Mouse (Mus musculus) limb, embryonic 12.5 days (tissue): ENCODE data around the gene Ints14. TPM values are rescaled to one million over a fixed set of nuclear protein-coding genes. Genes with fewer than 3 reads are reported as not detected.
"Not testable (repeated sequence)": the region's sequence is repeated elsewhere in the genome, so short reads cannot be mapped to it uniquely, and the experiment has no call there.

Source experiments
- ATAC-seq: fragments of 200-750 bp; cut with Nextera tagmentation; 2 replicates; pipeline ENCODE4 v1.8.0; 2017; ENCODE audit warnings: low read depth, moderate TSS enrichment; ENCODE audit not compliant: insufficient number of reproducible peaks, insufficient read depth, low FRiP score, low TSS enrichment
- H3K27ac ChIP-seq: fragments of 300-500 bp; sonication (generic); 2 replicates; pipeline ENCODE4 v1.5.1; 2016; ENCODE audit warnings: mild to moderate bottlenecking, moderate library complexity
- H3K27me3 ChIP-seq: fragments of 300-500 bp; sonication (generic); 2 replicates; pipeline ENCODE4 v1.6.1; 2016; ENCODE audit warnings: mild to moderate bottlenecking, moderate library complexity
- H3K36me3 ChIP-seq: fragments of 300-500 bp; sonication (generic); 2 replicates; pipeline ENCODE4 v1.6.1; 2016; ENCODE audit warnings: mild to moderate bottlenecking, moderate library complexity
- H3K4me1 ChIP-seq: fragments of 300-500 bp; sonication (generic); replicated peaks from 2 replicates; pipeline ENCODE4 v1.6.1; 2016
- H3K4me2 ChIP-seq: fragments of 300-500 bp; sonication (generic); 2 replicates; pipeline ENCODE4 v1.6.1; 2016; ENCODE audit warnings: mild to moderate bottlenecking, moderate library complexity
- H3K4me3 ChIP-seq: fragments of 300-500 bp; sonication (generic); replicated peaks from 2 replicates; pipeline ENCODE4 v1.5.1; 2016; ENCODE audit warnings: mild to moderate bottlenecking
- H3K9ac ChIP-seq: fragments of 300-500 bp; sonication (generic); replicated peaks from 2 replicates; pipeline ENCODE4 v1.6.1; 2016; ENCODE audit warnings: mild to moderate bottlenecking, moderate library complexity
- H3K9me3 ChIP-seq: fragments of 300-500 bp; sonication (generic); 2 replicates; pipeline ENCODE4 v1.6.1; 2016; ENCODE audit warnings: mild to moderate bottlenecking, moderate library complexity
- WGBS: fragments of 180-500 bp; shearing (Covaris S2); methylation state at CpG from one replicate; pipeline ENCODE4 v1.1.7; 2016; 5-methylcytosine and 5-hydroxymethylcytosine counted together
- polyA plus RNA-seq: library from polyadenylated mRNA; unstranded; fragments of >200 nt; fragmentation: Nextera tagmentation; extraction: Ambion mirVana; gene quantifications from 2 replicates; pipeline ENCODE4 v1.2.1, GENCODE M21; 2016

Gene Ints14
- polyA plus RNA-seq, 1 experiment from 2014 or later = 60.2 TPM

GRCm38 (mm10) chr9:65020128-65020527 lies 59.4 kb downstream of the Ints14 start:
- H3K4me3 ChIP-seq = peak overlapping the region; percentile 96

GRCm38 (mm10) chr9:65020991-65021886 lies 60.5 kb downstream of the Ints14 start, which contains the start of gene Hacd3:
TSS of gene Hacd3 (minus strand) at chr9:65021693.
- H3K36me3 ChIP-seq = no peaks in the 10 kb centered on the region
- peak within 1 kb of the TSS; percentile 96 for H3K4me3 ChIP-seq
- no peaks in the 10 kb centered on the region for H3K27me3 ChIP-seq
- 1% methylated on average over 81 of the region's 81 CpGs for WGBS
- peak within 1 kb of the TSS; percentile 88 for H3K4me2 ChIP-seq
- ATAC-seq = peak; percentile 79
- H3K27ac ChIP-seq = peak within 1 kb of the TSS; percentile 75
- no peaks in the 10 kb centered on the region for H3K9me3 ChIP-seq
- H3K9ac ChIP-seq = peak within 1 kb of the TSS; percentile 93
- H3K4me1 ChIP-seq = peaks cover 26% of the 10 kb centered on the region

More at GRCm38 (mm10) chr9:65020128-65020527, 59.4 kb downstream of the Ints14 start:
- Histone ChIP-seq H3K9me3 (no peaks in the 10 kb centered on the region), H3K9ac (0 out of 2 replicates have a peak overlapping the region, but pooled peaks have one; percentile 18), H3K27ac (no peak overlapping the region), H3K36me3 (no peaks in the 10 kb centered on the region), H3K27me3 (no peaks in the 10 kb centered on the region), H3K4me2 (peak overlapping the region; percentile 88), H3K4me1 (peaks cover 26% of the 10 kb centered on the region)
- 73% methylated on average over 4 of the region's 4 CpGs for WGBS
- ATAC-seq = no peak

- Histone ChIP-seq H3K4me1 (peaks cover 26% of the 10 kb centered on the region), H3K27me3 (no peaks in the 10 kb centered on the region), H3K36me3 (no peaks in the 10 kb centered on the region), H3K4me3 (peak overlapping the region; percentile 96), H3K4me2 (peak overlapping the region; percentile 88), H3K9me3 (no peaks in the 10 kb centered on the region), H3K9ac (peak overlapping the region; percentile 93), H3K27ac (peak overlapping the region; percentile 75)
- 22% methylated on average over 9 of the region's 9 CpGs for WGBS
- no peak for ATAC-seq
Observed at GRCm38 (mm10) chr9:65021887-65022579, 61.3 kb downstream of the Ints14 start.

- H3K4me3 ChIP-seq = no peak overlapping the region
- H3K27ac ChIP-seq = no peak overlapping the region
- no peak overlapping the region for H3K9ac ChIP-seq
- H3K4me1 ChIP-seq = peaks cover 26% of the 10 kb centered on the region
- 84% methylated on average over 4 of the region's 4 CpGs for WGBS
- H3K36me3 ChIP-seq = no peaks in the 10 kb centered on the region
- H3K9me3 ChIP-seq = no peaks in the 10 kb centered on the region
- H3K4me2 ChIP-seq = no peak overlapping the region
- no peaks in the 10 kb centered on the region for H3K27me3 ChIP-seq
- ATAC-seq = no peak
Observed at GRCm38 (mm10) chr9:65022580-65023135, 62.0 kb downstream of the Ints14 start.

GRCm38 (mm10) chr9:65023447-65023846 lies 62.7 kb downstream of the Ints14 start:
- Histone ChIP-seq H3K4me1 (peaks cover 26% of the 10 kb centered on the region), H3K4me2 (no peak overlapping the region), H3K36me3 (no peaks in the 10 kb centered on the region), H3K4me3 (no peak overlapping the region), H3K9me3 (no peaks in the 10 kb centered on the region), H3K9ac (no peak overlapping the region), H3K27me3 (no peaks in the 10 kb centered on the region), H3K27ac (no peak overlapping the region)
- no peak for ATAC-seq
- 87% methylated on average over 3 of the region's 3 CpGs for WGBS

GRCm38 (mm10) chr9:65027241-65027640 lies 66.5 kb downstream of the Ints14 start:
- H3K4me2 ChIP-seq = no peak overlapping the region
- no peak overlapping the region for H3K4me3 ChIP-seq
- no peak overlapping the region for H3K27ac ChIP-seq
- WGBS = 73% methylated on average over 7 of the region's 7 CpGs
- no peak for ATAC-seq
- peaks cover 1% of the 10 kb centered on the region; the same call in 1 of the 2 replicates for H3K4me1 ChIP-seq
- H3K9me3 ChIP-seq = no peaks in the 10 kb centered on the region
- no peaks in the 10 kb centered on the region for H3K27me3 ChIP-seq
- no peak overlapping the region for H3K9ac ChIP-seq
- no peaks in the 10 kb centered on the region for H3K36me3 ChIP-seq

- no peaks in the 10 kb centered on the region for H3K9me3 ChIP-seq
- H3K4me3 ChIP-seq = no peak overlapping the region
- H3K27ac ChIP-seq = no peak overlapping the region
- H3K9ac ChIP-seq = no peak overlapping the region
- peaks cover 5% of the 10 kb centered on the region for H3K4me1 ChIP-seq
- 92% methylated on average over 5 of the region's 5 CpGs for WGBS
- no peak for ATAC-seq
- H3K27me3 ChIP-seq = no peaks in the 10 kb centered on the region
- H3K36me3 ChIP-seq = no peaks in the 10 kb centered on the region
- no peak overlapping the region for H3K4me2 ChIP-seq
Observed at GRCm38 (mm10) chr9:65028313-65028712, 67.6 kb downstream of the Ints14 start.

GRCm38 (mm10) chr9:65031355-65031754 lies 70.7 kb downstream of the Ints14 start:
- H3K9ac ChIP-seq, H3K27ac ChIP-seq, H3K27me3 ChIP-seq, H3K36me3 ChIP-seq, H3K9me3 ChIP-seq, ATAC-seq, H3K4me1 ChIP-seq, H3K4me3 ChIP-seq, H3K4me2 ChIP-seq: not testable (repeated sequence)
- WGBS = 69% methylated on average over 5 of the region's 5 CpGs

- Histone ChIP-seq H3K4me1 (peaks cover 8% of the 10 kb centered on the region), H3K27ac (no peak overlapping the region), H3K4me3 (peak overlapping the region; percentile 100), H3K27me3 (no peaks in the 10 kb centered on the region), H3K9me3 (no peaks in the 10 kb centered on the region), H3K9ac (no peak overlapping the region), H3K4me2 (0 out of 2 replicates have a peak overlapping the region, but pooled peaks have one; percentile 11), H3K36me3 (peaks cover 8% of the 10 kb centered on the region)
- 41% methylated on average over 4 of the region's 4 CpGs for WGBS
- no peak; the same call in 1 of the 2 replicates for ATAC-seq
Observed at GRCm38 (mm10) chr9:65031894-65032268, 71.2 kb downstream of the Ints14 start.

- no peaks in the 10 kb centered on the region for H3K9me3 ChIP-seq
- WGBS = under 1% methylated on average over 85 of the region's 85 CpGs
- peak; percentile 83 for ATAC-seq
Observed at GRCm38 (mm10) chr9:65032269-65033108, 71.8 kb downstream of the Ints14 start, which contains the start of gene Dpp8. TSS of gene Dpp8 (plus strand) at chr9:65032414.

More at GRCm38 (mm10) chr9:65032269-65033108, 71.8 kb downstream of the Ints14 start, which contains the start of gene Dpp8:
- Histone ChIP-seq H3K9ac (peak within 1 kb of the TSS; percentile 95), H3K4me3 (peak within 1 kb of the TSS; percentile 100), H3K27ac (peak within 1 kb of the TSS; percentile 90), H3K36me3 (peaks cover 14% of the 10 kb centered on the region), H3K4me1 (peaks cover 8% of the 10 kb centered on the region), H3K27me3 (no peaks in the 10 kb centered on the region), H3K4me2 (peak within 1 kb of the TSS; percentile 94)
